Mouse (Mus musculus): ENCODE results near the gene Hist1h2bh.

DNA sequence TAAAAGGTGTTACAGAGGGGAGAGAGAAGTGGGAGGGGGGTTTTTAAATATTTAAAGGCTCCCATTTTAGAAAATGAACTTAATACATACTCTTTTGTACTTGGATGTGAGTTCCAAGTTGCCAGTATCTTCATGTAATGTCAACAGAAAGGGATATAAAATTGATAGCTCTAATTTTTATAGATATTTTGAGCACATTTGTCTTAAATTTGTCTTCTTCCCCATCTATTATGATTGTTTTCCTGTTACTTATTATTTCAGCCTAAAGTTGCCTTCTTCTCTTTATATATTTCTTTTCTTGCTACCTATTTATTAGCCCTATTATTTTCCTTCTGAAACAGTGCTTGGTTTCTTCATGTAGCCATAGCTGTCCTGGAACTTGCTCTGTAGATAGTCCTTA is 9.8 kb upstream of the Hist1h2bh start, which contains the start of gene Hist1h1d:
- no peak for TF ChIP-seq CTCF (IDR thresholded peaks at IDR 0.05; ENCODE audit: control insufficient read depth, insufficient read depth, insufficient read length)
- TF ChIP-seq USF1 (IDR thresholded peaks at IDR 0.05; ENCODE audit: low read depth), result no peak
- TF ChIP-seq MAX (IDR thresholded peaks at IDR 0.05), result no peak
- no peak for TF ChIP-seq FOSL1 (IDR thresholded peaks at IDR 0.05; ENCODE audit: insufficient read depth, low read length, poor library complexity, severe bottlenecking)

All from C2C12 (cell line).